Mouse (Mus musculus): ENCODE measurements around the gene Defa20. TPM values are rescaled to one million over a fixed set of nuclear protein-coding genes. Genes with fewer than 3 reads are reported as not detected.
"Not testable (repeated sequence)": the region's sequence is repeated elsewhere in the genome, so short reads cannot be mapped to it uniquely, and the experiment has no call there.

Gene Defa20
- not detected in 2 replicates for polyA plus RNA-seq (2012)

DNA sequence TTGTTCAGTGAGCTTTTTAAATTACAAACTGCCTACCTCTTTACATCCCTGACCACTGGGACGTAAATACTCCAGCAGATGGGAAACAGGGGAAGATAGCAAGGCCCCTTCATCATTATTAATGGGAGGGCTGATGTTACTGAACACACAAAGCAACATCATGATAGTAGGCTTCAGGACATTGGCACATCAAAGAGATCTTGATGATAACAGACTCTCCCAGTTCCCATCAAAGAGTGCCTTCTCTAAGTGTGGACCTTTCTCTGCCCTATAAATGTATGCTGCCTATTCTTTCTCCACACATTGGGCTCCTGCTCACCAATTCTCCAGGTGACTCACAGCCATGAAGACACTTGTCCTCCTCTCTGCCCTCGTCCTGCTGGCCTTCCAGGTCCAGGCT, at the start of gene Defa20:
Gene Defa20, plus strand, starts transcription at position 301 of the 400 bp plus-strand sequence.
- not testable (repeated sequence) for H3K27me3 ChIP-seq (ENCODE audit: control insufficient read depth); H3K36me3 ChIP-seq (ENCODE audit: control insufficient read depth); H3K9me3 ChIP-seq (ENCODE audit: control insufficient read depth, low read length); H3K4me3 ChIP-seq (replicated peaks); H3K4me1 ChIP-seq (ENCODE audit: control insufficient read depth)

DNA sequence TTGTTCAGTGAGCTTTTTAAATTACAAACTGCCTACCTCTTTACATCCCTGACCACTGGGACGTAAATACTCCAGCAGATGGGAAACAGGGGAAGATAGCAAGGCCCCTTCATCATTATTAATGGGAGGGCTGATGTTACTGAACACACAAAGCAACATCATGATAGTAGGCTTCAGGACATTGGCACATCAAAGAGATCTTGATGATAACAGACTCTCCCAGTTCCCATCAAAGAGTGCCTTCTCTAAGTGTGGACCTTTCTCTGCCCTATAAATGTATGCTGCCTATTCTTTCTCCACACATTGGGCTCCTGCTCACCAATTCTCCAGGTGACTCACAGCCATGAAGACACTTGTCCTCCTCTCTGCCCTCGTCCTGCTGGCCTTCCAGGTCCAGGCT, 19.7 kb downstream of the Defa20 start, which contains the start of gene Defa32:
Gene Defa32, plus strand, starts transcription at position 301 of the 400 bp plus-strand sequence.
- not testable (repeated sequence) for H3K4me3 ChIP-seq (replicated peaks); H3K27me3 ChIP-seq (ENCODE audit: control insufficient read depth); H3K9me3 ChIP-seq (ENCODE audit: control insufficient read depth, low read length); H3K36me3 ChIP-seq (ENCODE audit: control insufficient read depth); H3K4me1 ChIP-seq (ENCODE audit: control insufficient read depth)

Other genes with a start within 250 kb of the Defa20 start
- not detected in 2 replicates for gene Defa27, start 193.7 kb upstream of the Defa20 start, polyA plus RNA-seq (2012)
- gene Defa29, start 182.2 kb upstream of the Defa20 start, polyA plus RNA-seq (2012), result not detected in 2 replicates
- not detected in 2 replicates for gene Defa2, start 130.7 kb upstream of the Defa20 start, polyA plus RNA-seq (2012)
- not detected in 2 replicates for gene Defa33, start 117.4 kb upstream of the Defa20 start, polyA plus RNA-seq (2012)
- gene Defa36, start 81.8 kb upstream of the Defa20 start, polyA plus RNA-seq (2012), result not detected in 2 replicates
- not detected in 2 replicates for gene Gm7849, start 52.7 kb upstream of the Defa20 start, polyA plus RNA-seq (2012)
- not detected in 2 replicates for gene Defa32, start 19.8 kb downstream of the Defa20 start, polyA plus RNA-seq (2012)
- not detected in 2 replicates for gene Defa37, start 56.1 kb downstream of the Defa20 start, polyA plus RNA-seq (2012)
- gene Defa28, start 73.7 kb downstream of the Defa20 start, polyA plus RNA-seq (2012), result not detected in 2 replicates
- not detected in 2 replicates for gene Gm7861, start 85.2 kb downstream of the Defa20 start, polyA plus RNA-seq (2012)
- not detected in 2 replicates for gene Defa26, start 108.9 kb downstream of the Defa20 start, polyA plus RNA-seq (2012)
- not detected in 2 replicates for gene Defa17, start 146.5 kb downstream of the Defa20 start, polyA plus RNA-seq (2012)
- not detected in 2 replicates for gene Defa34, start 156.5 kb downstream of the Defa20 start, polyA plus RNA-seq (2012)
- not detected in 2 replicates for gene AY761184, start 194.4 kb downstream of the Defa20 start, polyA plus RNA-seq (2012)
- gene Defa24, start 225.2 kb downstream of the Defa20 start, polyA plus RNA-seq (2012), result not detected in 2 replicates